7 mouse cellular contexts compared by ENCODE assay signal in the genomic region with DNA sequence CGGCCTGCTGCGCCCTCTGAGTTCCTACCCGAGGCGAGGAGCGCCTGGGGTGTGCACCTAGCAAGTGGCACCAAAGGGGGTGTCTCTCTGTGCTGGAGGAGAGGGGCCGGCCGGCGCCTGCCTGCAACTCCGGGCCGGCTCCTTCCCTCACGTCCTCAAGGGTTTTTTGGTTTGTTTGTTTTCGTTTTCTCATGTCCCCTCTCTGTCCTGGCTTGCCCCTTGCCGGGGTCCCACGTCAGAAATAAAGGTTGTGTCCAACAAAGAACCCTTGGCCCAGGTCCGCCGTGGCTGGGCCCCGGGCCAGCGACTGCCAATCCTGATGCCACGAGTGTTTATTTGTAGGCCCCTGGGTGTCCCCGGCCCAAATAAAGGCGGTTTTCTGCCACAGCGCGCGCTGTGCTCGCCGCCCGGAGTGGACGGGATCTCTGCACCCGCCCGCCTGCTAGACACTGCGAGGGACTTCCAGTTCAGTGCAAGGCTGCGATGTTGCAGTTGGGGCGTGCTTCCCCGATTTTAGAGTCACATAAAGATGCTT. TPM values are rescaled to one million over a fixed set of nuclear protein-coding genes. Genes with fewer than 3 reads are reported as not detected.
DNase-seq lines count a peak whose midpoint lies in the region; ATAC-seq and TF ChIP-seq lines count a peak whose summit lies in the region.

No protein-coding gene starts in this region.

- H3K4me2 ChIP-seq in kidney, embryonic 16.5 days (replicated peaks; ENCODE audit: low read depth, low read length): peak overlapping the region; percentile 72

- under 1% methylated on average over 34 of the region's 34 CpGs for WGBS in thymus, adult 2 months
- under 1% methylated on average over 34 of the region's 34 CpGs for WGBS in kidney, embryonic 16.5 days
- under 1% methylated on average over 34 of the region's 34 CpGs for WGBS in small intestine, adult 2 months

- ATAC-seq in kidney, embryonic 16.5 days (ENCODE audit: low FRiP score, low TSS enrichment): peak; percentile 87

- peaks cover 7% of the 10 kb centered on the region for H3K4me1 ChIP-seq in thymus, adult 2 months (replicated peaks; ENCODE audit: control insufficient read depth, insufficient read depth, low read length)
- H3K4me1 ChIP-seq in kidney, embryonic 16.5 days (ENCODE audit: insufficient read depth, low read length): peaks cover 30% of the 10 kb centered on the region
- H3K4me1 ChIP-seq in small intestine, adult 2 months (ENCODE audit: control insufficient read depth, insufficient read depth, insufficient read length, low read length): no peaks in the 10 kb centered on the region; the same call in 1 of the 2 replicates

- TF ChIP-seq POLR2A in thymus, adult 2 months (IDR thresholded peaks at IDR 0.05; ENCODE audit: control insufficient read depth, extremely low read depth, insufficient read depth, low read length, poor library complexity): peak; percentile 18; the same call in 1 of the 2 replicates
- no peak for TF ChIP-seq POLR2A in small intestine, adult 2 months (IDR thresholded peaks at IDR 0.05; ENCODE audit: low read depth, low read length)

- H3K27ac ChIP-seq in thymus, adult 2 months (ENCODE audit: control insufficient read depth, insufficient read depth, low read length): no peak overlapping the region
- peak overlapping the region; percentile 91 for H3K27ac ChIP-seq in kidney, embryonic 16.5 days (ENCODE audit: low read length)
- H3K27ac ChIP-seq in small intestine, adult 2 months (ENCODE audit: insufficient read depth, low read depth, low read length): peak overlapping the region; percentile 75

- no peaks in the 10 kb centered on the region for H3K9me3 ChIP-seq in kidney, embryonic 16.5 days (ENCODE audit: low read length)

- H3K9ac ChIP-seq in kidney, embryonic 16.5 days (replicated peaks; ENCODE audit: low read length): peak overlapping the region; percentile 93

- H3K27me3 ChIP-seq in thymus, adult 2 months (ENCODE audit: control insufficient read depth, insufficient read depth, low read length): no peaks in the 10 kb centered on the region
- no peaks in the 10 kb centered on the region for H3K27me3 ChIP-seq in kidney, embryonic 16.5 days (ENCODE audit: insufficient read depth, low read length)
- H3K27me3 ChIP-seq in small intestine, adult 2 months (ENCODE audit: control insufficient read depth, insufficient read depth, low read length): no peaks in the 10 kb centered on the region

- no peak for DNase-seq in thymus, adult 2 months
- no peak for DNase-seq in thymus, postnatal 14 days
- peak; percentile 86 to 87 for DNase-seq in cerebellum, postnatal 10 days
- DNase-seq in gastrocnemius, adult 8-10 months (ENCODE audit: low spot score in 2 of 2): peak; percentile 38 to 59
- peak; percentile 68 for DNase-seq in lung, postnatal 14 days

- peak overlapping the region; percentile 62 for H3K4me3 ChIP-seq in thymus, adult 2 months (ENCODE audit: control insufficient read depth, insufficient read depth, low read length)
- peak overlapping the region; percentile 92 for H3K4me3 ChIP-seq in kidney, embryonic 16.5 days (ENCODE audit: low read length)
- H3K4me3 ChIP-seq in small intestine, adult 2 months (ENCODE audit: low read depth, low read length): peak overlapping the region; percentile 94

- H3K36me3 ChIP-seq in thymus, adult 2 months (ENCODE audit: control insufficient read depth, insufficient read depth, low read length): no peaks in the 10 kb centered on the region
- no peaks in the 10 kb centered on the region for H3K36me3 ChIP-seq in kidney, embryonic 16.5 days (ENCODE audit: insufficient read depth, low read length)
- no peaks in the 10 kb centered on the region for H3K36me3 ChIP-seq in small intestine, adult 2 months (ENCODE audit: control insufficient read depth, insufficient read depth, low read length)

- TF ChIP-seq CTCF in thymus, adult 2 months (IDR thresholded peaks at IDR 0.05; ENCODE audit: borderline replicate concordance, control insufficient read depth, extremely low read depth, insufficient read depth, low read length, poor library complexity): no peak
- no peak for TF ChIP-seq CTCF in small intestine, adult 2 months (IDR thresholded peaks at IDR 0.05; ENCODE audit: extremely low read depth, insufficient read length, insufficient replicate concordance, low read depth, low read length)

RNA-seq across cellular contexts. Expression of a gene that starts 0.4 kb away (rescaled TPM):
- polyA plus RNA-seq in thymus, adult 2 months (2012; rRNA removed): 84.7 and 91.9 TPM in 2 replicates
- 100 to 1,000 TPM in 3 of 4 experiments, 10 to 100 TPM in 1; 90.5 to 118 (median 104) TPM for total RNA-seq in gastrocnemius, adult 8-10 months (2022)
- polyA plus RNA-seq in kidney, embryonic 16.5 days (2015; fragmentation: Nextera tagmentation; extraction: Ambion mirVana): 33.4 and 34.5 TPM in 2 replicates
- polyA plus RNA-seq in small intestine, adult 2 months (2012; rRNA removed): 48.2 and 132 TPM in 2 replicates

RNA-seq across cellular contexts. Expression of a gene that starts 47.8 kb away (rescaled TPM):
- polyA plus RNA-seq in thymus, adult 2 months (2012; rRNA removed): 13.7 and 15.4 TPM in 2 replicates
- total RNA-seq in gastrocnemius, adult 8-10 months (2022): 10 to 100 TPM; 11.6 to 14.6 (median 12.3) TPM
- 21.5 and 23.6 TPM in 2 replicates for polyA plus RNA-seq in kidney, embryonic 16.5 days (2015; fragmentation: Nextera tagmentation; extraction: Ambion mirVana)
- polyA plus RNA-seq in small intestine, adult 2 months (2012; rRNA removed): 26.1 and 52.6 TPM in 2 replicates

RNA-seq across cellular contexts. Expression of a gene that starts 48.9 kb away (rescaled TPM):
- 31.6 and 34.3 TPM in 2 replicates for polyA plus RNA-seq in thymus, adult 2 months (2012; rRNA removed)
- total RNA-seq in gastrocnemius, adult 8-10 months (2022): 1 to 10 TPM; 4.8 to 7.2 (median 5.7) TPM
- 48.1 and 50.2 TPM in 2 replicates for polyA plus RNA-seq in kidney, embryonic 16.5 days (2015; fragmentation: Nextera tagmentation; extraction: Ambion mirVana)
- polyA plus RNA-seq in small intestine, adult 2 months (2012; rRNA removed): 24.3 and 40.8 TPM in 2 replicates

RNA-seq across cellular contexts. Expression of a gene that starts 57.3 kb away (rescaled TPM):
- polyA plus RNA-seq in thymus, adult 2 months (2012; rRNA removed): 81.7 and 82.8 TPM in 2 replicates
- total RNA-seq in gastrocnemius, adult 8-10 months (2022): 10 to 100 TPM; 60.8 to 77.6 (median 67.7) TPM
- 86.5 and 87.0 TPM in 2 replicates for polyA plus RNA-seq in kidney, embryonic 16.5 days (2015; fragmentation: Nextera tagmentation; extraction: Ambion mirVana)
- polyA plus RNA-seq in small intestine, adult 2 months (2012; rRNA removed): 13.0 and 34.8 TPM in 2 replicates

RNA-seq across cellular contexts. Expression of a gene that starts 58.2 kb away (rescaled TPM):
- polyA plus RNA-seq in thymus, adult 2 months (2012; rRNA removed): 54.5 and 68.6 TPM in 2 replicates
- total RNA-seq in gastrocnemius, adult 8-10 months (2022): 10 to 100 TPM in 2 of 4 experiments, 1 to 10 TPM in 2; 6.6 to 20.8 (median 9.5) TPM
- polyA plus RNA-seq in kidney, embryonic 16.5 days (2015; fragmentation: Nextera tagmentation; extraction: Ambion mirVana): 58.3 and 64.5 TPM in 2 replicates
- 140 and 268 TPM in 2 replicates for polyA plus RNA-seq in small intestine, adult 2 months (2012; rRNA removed)

Comparison
In these comparisons a context has a peak if more than half of its experiments do, and no peak if none do; other contexts are left out.
1. DNase-seq: peak in cerebellum, postnatal 10 days (2 of 2), gastrocnemius, adult 8-10 months (2 of 2) and lung, postnatal 14 days (single experiment); none in thymus, adult 2 months (single experiment) and thymus, postnatal 14 days (single experiment).
2. Peak in every context shown above with its lines, with median percentiles within 50 percentile points of each other: H3K4me3 ChIP-seq.